Mouse (Mus musculus) right cerebral cortex, postnatal 36 days (tissue): ENCODE results near the gene Pi4ka.

Experiments used
- DNase-seq, 2 experiments: peaks; one replicate each; pipeline ENCODE4 v3.0.0; 2022; ENCODE audit warnings: low spot score in 2 of 2, mixed read lengths in 1 of 2

Gene Pi4ka

DNA sequence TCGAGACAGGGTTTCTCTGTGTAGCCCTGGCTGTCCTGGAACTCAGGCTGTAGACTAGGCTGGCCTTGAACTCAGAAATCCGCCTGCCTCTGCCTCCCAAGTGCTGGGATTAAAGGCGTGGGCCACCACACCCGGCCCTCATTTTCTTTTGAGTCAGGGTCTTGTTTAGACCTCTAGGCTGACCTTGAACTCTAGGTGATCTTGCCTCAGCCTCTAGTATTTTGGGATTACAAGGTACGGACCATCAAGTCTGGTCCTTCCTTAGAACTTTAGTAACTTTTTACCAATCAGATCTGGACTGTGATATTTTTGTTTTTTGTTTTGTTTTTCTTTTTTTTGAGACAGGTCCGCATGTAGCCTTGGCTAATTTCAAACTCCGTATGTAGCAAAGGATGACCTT, 130.4 kb downstream of the Pi4ka start, which contains the start of gene Tmem191c:
Gene Tmem191c, plus strand, starts transcription at position 357 of the 400 bp plus-strand sequence.
- no peak for DNase-seq

DNA sequence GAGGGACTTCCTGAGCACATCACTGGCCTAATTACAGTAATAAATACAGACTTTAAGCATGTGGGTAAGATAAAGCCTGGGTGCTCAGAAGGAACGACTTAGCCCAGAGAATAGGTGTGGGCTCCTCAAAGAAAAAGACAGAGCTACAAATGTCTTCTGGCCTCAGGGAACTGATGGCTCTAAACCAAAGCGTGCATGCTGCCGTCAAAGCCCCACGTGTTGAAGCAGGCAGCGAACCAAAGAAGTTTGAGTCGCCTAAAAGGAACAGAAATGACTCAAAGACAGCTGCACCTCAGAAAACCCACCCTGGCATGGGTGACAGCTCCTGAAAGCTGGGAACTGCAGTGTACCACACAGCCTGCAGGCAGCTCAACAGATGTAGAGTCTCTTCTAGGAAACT, 134.3 kb downstream of the Pi4ka start:
- no peak for DNase-seq

DNA sequence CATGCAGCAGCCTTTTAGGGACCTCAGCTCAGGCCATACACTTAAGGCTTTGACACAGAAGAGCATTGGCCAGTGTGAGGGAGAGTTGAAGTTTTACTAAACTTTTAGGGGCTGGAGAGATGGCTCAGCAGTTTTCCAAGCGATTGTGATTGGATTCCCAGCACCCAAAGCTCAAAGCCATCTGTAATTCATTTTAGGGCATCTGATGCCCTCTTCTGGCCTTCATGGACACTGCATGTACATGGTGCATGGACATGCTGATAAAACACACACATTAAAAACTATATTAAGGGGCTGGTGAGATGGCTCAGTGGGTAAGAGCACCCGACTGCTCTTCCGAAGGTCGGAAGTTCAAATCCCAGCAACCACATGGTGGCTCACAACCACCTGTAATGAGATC, 135.0 kb downstream of the Pi4ka start:
- no peak for DNase-seq

DNA sequence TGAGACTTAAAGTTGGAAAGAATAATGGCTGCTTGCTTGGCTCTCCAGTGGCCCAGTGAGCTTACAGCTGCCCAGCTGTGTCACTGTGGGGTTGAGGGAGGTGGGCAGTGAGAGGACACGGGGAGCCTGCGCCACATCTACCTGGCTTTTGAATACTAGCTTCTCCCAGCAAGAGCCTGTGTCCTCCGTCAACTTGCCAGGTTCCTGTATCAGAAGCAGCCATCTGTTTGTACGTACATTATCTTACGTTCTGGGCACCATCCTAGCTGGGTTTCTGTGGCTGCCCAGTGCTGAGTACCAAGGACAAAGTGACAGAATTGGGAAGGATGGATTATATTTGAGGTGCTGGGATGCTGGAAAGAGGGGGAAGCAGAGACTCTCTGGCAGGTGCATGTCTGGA, 136.2 kb downstream of the Pi4ka start:
- no peak for DNase-seq

DNA sequence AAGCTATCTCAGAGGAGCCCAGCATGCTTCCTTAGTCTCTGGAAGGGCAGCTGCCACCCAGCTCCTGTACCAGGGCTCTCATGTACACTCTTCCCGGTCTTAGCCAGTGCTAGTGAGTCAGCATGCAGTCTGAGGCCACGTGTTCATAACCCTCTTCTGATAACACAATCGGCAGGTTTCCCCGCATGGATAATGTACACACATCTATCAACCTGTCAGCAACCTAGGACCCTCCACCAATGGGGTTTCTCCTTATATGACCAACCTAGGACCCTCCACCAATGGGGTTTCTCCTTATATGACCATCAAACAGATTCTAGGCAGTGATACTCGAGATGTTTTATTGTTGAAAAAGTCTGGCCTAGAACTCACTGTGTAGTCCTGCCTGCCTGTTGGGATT, 138.2 kb downstream of the Pi4ka start:
- DNase-seq = no peak

DNA sequence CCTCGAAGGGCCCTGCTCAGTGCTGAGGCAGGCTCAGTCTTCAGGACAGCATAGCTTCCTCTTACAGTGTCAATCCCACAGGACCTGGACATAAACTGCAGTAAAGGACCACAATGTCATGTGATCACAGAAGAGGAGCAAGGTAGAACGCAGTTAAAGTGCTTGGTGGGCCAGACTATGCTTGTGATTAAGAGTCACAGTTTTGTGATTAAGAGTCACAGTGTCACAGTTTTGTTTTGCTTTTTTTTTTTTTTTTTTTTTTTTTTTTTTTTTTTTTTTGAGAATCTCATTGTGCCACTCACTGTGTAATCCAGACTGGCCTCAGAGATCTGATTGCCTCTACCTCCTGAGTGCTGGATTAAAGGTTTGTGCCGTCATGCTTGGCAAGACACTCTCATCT, 140.0 kb downstream of the Pi4ka start:
- no peak for DNase-seq

DNA sequence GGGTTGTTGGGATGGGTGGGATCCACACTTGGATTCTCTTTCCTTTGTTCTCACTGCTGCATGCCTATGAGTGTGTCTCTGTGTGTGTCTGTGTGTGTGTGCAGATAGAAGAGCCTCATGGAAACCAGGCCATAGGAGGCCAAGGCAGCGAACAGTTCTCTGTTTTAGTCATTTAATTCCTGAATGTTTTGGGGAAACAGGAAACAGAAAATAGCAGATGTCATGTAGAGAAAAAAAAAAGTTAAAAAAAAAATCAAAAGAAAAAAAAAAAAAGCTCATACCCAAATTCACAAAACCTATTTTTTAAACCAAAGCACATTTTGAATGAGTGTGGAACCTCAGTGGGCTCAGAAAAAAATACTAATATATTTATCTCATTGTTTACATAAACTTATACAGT, 144.8 kb downstream of the Pi4ka start:
- no peak for DNase-seq

DNA sequence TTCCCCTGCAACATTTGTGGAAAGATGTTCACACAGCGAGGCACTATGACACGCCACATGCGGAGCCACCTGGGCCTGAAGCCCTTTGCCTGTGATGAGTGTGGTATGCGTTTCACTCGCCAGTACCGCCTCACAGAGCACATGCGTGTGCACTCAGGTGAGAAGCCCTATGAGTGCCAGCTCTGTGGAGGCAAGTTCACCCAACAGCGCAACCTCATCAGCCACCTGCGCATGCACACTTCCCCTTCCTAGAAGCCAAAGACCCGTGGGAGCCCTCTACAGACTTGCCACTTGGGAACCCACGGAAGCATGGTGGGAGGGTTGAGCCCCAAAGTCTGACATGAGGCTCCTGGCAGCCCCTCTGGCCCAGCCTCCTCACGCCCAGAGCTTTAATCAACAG, 147.2 kb downstream of the Pi4ka start:
- no peak for DNase-seq

DNA sequence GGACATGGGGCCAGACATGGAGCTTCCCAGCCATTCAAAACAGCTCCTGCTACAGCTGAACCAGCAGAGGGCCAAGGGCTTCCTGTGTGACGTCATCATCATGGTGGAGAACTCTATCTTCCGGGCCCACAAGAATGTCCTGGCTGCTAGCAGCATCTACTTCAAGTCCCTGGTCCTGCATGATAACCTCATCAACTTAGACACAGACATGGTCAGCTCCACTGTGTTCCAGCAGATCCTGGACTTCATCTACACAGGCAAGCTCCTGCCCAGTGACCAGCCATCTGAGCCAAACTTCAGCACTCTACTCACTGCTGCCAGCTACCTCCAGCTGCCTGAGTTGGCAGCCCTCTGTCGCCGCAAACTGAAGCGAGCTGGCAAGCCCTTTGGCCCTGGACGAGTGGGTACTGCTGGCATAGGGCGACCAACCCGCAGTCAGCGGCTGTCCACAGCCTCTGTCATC, 148.7 kb downstream of the Pi4ka start:
- no peak for DNase-seq

DNA sequence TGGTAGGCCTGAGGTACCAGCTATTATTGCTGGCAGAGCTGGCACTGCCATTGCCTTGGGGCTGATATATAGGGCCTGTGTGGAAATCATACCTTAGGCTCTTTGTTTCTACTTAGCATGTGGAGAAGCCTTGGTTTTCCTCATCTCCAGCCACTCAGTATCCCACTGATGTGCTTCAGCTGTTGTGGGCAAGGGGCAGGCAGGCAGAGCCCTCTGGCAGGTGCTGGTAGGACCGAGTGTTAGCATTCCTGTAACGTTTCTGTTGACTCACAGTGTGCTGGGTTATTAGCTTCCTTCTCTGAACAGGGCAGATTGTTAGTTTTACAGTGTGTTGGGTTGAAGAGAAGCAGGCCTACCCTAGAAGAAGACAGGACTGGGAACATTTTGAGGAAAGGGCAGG, 150.8 kb downstream of the Pi4ka start:
- no peak for DNase-seq

DNA sequence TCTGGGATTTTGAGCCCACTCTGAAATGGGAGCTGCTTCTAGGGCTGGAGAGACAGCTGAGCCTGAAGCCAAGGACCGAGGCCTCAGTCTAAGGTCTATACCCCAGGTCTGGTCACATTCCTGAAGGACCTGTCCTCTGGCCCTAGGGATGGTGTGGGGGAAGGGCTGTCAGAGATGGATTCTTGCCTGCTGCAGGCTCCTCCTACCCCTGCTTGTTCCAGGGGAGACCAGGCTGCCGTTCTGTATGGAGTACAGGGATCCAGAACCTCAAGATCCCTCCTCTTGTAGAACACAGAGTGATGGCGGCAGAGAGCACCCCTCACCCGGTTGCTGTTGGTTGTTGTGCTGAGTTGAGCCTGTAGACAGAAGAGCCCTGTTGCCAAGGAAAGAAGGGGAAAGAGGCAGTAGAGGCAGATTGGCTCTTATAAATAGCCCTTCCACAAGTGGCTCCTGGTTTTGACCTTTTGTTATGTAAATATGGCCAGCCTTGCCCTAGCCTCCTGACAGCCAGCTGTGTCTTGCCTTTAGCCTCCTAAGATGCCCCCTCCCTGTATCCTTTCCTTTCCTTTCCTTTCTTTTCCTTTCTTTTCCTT, 152.0 kb downstream of the Pi4ka start:
- DNase-seq = no peak

DNA sequence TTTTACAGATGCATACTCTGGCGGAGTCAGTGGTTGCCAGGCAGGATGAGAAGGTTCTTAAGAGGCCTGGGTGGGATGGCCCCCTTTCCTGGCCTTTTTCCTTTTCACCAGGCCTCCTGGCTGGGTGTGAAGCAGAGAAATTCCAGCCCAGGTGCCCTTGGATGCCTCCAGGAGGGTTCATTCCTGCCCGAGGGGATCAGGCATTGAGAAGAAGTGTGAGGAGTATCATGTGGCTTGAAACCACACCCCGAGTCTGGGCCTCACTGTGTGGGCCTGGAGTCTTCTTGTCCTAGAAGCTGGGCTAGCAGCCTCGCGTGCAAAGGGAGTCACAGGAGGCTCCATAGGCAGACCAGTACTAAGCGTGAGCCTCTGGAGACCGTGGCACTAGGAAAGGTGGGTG, 153.3 kb downstream of the Pi4ka start:
- DNase-seq = no peak

DNA sequence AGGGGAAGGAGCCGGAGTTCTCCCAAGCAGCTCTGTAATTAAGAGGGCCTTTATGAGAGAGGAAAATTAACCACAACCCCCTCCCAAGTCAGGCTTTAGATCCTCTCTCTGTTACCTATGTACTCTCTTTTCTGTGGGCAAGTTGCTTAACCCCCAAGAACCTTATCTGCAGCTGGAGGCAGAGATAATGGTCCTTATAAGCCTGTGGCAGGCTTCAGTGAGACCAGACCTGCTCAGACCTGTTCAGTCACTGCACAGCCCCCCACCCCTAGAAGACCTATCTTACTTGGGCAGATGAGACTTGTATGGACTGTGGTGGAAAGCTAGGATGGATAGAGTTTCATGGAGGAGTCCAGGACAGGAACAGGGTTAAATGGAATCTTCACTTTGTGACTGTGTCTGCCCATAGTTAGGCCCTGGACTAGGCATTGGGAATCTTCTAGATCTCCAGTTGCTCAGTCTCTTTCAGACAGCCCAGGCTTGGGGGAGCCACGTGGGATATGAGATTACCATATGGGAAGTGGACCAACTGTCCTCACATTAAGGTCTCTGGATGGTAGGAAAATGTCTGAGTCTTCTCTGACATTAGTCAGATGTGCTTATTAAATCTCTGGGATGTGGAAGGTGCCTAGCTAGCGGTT, 153.9 kb downstream of the Pi4ka start:
- DNase-seq = no peak

DNA sequence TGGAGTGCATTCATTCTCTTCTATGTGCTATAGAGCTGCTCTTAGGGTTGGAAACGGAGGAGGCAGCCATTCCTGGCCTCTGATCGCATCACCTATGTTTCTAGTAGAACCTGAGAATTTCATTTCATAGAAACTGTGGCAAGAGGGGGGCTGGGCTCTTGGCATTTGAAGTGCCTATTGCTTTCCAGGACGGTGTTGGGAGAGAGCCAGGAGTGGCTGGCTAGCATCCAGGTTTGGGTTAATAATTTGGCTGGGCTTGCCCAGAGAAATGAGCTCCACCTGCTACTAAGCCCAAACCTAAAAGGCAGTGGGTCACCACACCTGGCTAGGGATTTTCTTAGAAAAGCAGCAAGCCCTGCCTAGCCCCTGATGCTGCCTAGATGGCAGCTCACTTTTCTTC, 154.6 kb downstream of the Pi4ka start:
- DNase-seq = no peak

DNA sequence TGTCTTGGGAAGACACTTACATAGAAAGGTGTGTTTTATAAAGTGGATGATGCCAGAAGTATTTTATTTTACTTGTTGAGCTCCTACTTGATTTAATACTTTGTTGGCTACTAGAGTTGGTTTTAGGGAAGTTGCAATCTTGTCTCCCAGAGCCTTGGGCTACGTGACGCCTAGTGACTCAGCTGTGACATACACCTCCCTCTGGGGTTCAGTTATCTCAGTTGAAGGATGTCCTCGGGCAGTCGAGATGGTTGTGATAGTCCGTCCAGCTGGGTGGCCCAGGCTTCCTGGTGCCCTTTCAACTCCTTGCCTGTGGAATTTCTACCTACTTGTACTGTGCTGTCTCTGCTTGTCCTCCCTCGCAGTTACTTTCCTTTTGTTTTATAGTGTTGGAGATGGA, 157.0 kb downstream of the Pi4ka start:
- DNase-seq = no peak

DNA sequence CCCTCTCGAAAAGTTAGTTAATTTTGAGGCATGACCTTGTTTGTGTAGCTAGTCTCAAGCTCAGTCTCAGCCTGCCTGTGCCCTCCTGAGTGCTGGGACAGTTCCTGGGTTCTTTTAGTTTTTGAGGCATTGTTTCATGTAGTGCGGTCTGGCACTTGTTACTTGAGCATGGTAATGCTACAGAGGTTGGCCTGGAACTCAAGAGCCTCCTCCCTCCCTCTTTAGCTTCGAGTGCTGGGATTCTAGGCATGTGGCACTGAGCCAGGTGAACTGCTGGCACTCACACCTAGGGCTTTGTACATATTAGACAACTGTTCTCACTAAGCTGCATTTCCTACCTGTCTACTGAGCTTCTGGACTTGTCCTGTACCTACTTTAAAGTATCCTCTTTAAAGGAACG, 158.4 kb downstream of the Pi4ka start:
- DNase-seq = no peak

DNA sequence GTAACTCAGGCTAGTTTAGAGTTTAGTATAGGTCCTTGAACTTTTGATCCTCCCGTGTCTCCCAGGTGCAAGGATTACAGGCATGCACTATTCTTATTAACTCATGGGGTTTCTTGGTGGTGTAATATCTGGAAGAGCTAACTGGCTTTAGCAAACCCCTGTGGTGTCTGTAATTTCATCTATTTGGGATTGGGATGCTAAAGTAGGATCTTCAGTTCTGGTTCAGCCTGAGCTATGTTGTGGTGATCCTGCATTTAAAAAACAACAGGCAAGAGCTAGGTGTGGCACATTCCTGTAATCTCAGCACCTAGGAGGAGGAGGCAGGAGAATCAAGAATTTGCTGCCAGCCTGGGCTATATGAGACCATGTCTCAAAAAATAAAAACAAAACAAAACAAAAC, 161.1 kb downstream of the Pi4ka start:
- no peak for DNase-seq

DNA sequence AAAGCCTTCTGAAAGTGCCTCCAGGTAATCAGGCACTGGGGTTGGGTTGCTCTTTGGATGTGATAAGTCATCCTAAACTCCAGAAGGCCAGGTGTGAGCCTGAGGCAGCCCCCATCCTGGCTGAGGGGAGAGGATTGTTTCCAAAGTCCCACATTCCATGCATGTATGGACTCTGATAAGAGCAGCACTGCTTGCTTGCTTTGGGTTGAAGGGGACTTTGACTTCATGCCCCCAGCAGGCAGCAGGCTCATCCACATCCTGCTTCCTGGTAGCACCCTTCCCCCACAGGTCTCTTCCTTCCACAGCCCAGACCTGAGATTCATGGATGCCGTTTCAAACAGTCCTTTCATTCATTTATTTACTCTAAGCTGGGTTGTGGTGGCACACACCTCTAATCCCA, 162.4 kb downstream of the Pi4ka start:
- DNase-seq = no peak

DNA sequence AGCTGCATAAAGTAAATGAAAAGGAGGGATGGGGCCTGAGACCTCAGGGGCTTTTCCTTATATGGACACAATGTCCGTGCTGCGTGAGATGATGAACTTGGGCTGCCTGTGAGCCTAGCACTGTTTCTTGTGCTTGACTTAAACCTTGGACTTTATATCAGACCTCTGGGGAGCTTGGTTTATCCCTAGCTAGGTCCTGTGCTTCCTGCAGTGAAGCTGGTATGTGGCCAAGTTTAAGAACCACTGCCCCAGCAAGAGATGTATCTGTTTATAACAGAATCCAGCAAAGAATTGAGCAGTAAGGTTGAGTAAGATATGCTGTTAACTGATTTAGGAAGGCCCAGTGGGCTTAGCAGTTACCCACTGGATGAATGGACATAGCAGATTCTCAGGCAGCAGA, 166.7 kb downstream of the Pi4ka start:
- no peak for DNase-seq

DNA sequence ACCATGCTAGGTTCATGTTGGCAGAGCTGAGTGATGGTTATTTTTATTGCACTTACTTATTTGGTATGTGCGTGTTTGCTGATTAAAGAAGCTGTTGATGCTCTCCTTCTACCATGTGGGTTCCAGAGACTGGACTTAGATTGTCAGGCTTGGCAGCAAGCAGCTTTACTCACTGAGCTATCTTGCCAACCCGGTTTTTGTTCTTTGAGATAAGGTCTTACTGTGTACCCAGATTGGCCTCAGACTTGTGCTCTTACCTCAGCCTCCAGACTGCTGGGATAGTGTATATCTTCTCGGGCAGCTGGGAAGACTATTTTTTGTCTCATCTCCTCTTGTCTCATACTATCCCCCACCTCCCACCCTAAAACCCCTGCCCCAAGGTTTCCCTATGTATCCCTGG, 168.5 kb downstream of the Pi4ka start:
- no peak for DNase-seq

DNA sequence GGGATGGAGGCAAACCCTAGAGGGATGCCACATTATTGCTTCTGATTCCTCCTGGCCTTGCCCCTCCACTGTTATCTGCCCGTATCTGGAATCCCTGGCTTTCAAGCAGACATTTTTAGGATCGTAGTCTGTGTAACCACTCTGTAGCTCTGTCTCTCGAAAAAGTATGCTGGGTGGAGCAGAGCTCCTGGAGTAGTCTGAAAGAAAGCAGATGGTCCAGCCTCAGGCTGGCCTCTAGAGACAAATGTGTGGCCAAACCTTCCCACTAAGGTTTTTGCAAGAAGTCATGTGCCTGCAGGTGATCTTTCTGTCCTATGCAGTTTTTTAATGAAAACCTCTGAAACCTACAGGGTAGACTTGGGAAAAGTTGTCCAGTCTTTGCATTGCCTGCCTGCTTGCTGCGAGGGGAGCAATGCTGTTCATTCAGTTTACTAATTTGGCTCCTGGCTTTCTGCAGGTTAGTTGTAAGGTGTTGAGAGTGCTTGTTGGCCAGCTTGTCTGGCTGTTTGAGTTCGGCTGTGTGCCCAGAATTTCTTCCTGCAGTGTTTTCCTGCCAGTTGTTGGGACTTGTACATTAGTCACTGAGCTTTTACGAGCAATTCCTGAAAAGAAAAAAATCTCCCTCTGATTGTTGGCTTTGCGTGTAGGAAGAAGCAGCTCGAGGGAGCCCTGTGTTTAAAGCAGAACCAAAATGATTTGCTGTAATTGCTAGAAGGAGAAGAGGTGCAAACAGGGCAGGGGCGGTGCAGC, 171.0 kb downstream of the Pi4ka start:
- peak; percentile 40 to 41 for DNase-seq

DNA sequence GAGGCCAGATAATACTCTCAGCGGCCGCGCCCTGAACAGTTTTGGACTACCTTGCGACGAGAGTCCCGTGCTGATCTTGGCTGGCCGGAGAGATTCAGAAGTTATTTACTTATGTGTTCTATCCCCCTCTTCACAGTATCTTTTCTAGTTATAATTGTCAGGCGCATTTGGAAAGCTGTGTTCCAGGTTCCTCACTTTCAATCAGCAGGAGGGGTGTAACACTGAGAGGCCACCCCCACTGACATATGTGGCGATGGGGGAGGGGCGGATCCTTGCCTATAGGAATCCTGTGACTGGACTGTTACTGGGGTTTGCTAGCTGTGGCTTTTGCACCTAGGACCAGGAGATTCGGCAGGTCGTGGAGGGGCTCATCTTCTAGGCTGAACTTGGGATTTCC, 171.6 kb downstream of the Pi4ka start:
- DNase-seq = peak in 1 of 2 experiments; percentile 43
